Mouse (Mus musculus) ES-E14 (cell line): ENCODE results near the gene Zfp579. TPM values are rescaled to one million over a fixed set of nuclear protein-coding genes. Genes with fewer than 3 reads are reported as not detected.
A peak's percentile ranks its signal among the peaks of the same experiment; 100 is the strongest.

Experiments used
- DNase-seq: peaks from one replicate; pipeline ENCODE4 v3.0.0-alpha.2; 2013; ENCODE audit warnings: low read depth, low spot score
- H3K27ac ChIP-seq: 2 replicates; pipeline ENCODE4 v1.5.1; 2012; ENCODE audit warnings: low read depth, mild to moderate bottlenecking, low read length, moderate library complexity, mixed read lengths; ENCODE audit not compliant: poor library complexity, insufficient read depth, severe bottlenecking
- H3K36me3 ChIP-seq: 2 replicates; pipeline ENCODE4 v1.6.1; 2012; ENCODE audit warnings: mild to moderate bottlenecking, low read length, moderate library complexity, mixed read lengths; ENCODE audit not compliant: control insufficient read depth, poor library complexity, insufficient read depth, severe bottlenecking
- H3K4me1 ChIP-seq, 2 experiments: fragments of 150-350 bp in 1 of 2; sonication (generic) in 1 of 2; 2 replicates each; pipeline ENCODE4 v1.6.1; 2012; ENCODE audit warnings: low read length in 2 of 2, mild to moderate bottlenecking in 1 of 2, mixed read lengths in 1 of 2; ENCODE audit not compliant: control insufficient read depth in 2 of 2, insufficient read depth in 2 of 2, poor library complexity in 1 of 2
- H3K4me3 ChIP-seq, 2 experiments: fragments of 150-350 bp in 1 of 2; sonication (generic) in 1 of 2; 2 replicates each; pipeline ENCODE4 v1.5.1; 2012; ENCODE audit warnings: low read length in 2 of 2, low read depth in 1 of 2, mild to moderate bottlenecking in 1 of 2, mixed read lengths in 1 of 2; ENCODE audit not compliant: insufficient read depth in 1 of 2, poor library complexity in 1 of 2, severe bottlenecking in 1 of 2
- H3K9ac ChIP-seq: 2 replicates; pipeline ENCODE4 v1.6.1; 2012; ENCODE audit warnings: low read depth, mild to moderate bottlenecking, low read length, mixed read lengths; ENCODE audit not compliant: poor library complexity, insufficient read depth, severe bottlenecking
- H3K9me3 ChIP-seq: fragments of 150-350 bp; sonication (generic); 2 replicates; pipeline ENCODE4 v1.6.1; 2012; ENCODE audit warnings: low read depth, mild to moderate bottlenecking, low read length; ENCODE audit not compliant: control insufficient read depth, insufficient read depth
- CHD2 ChIP-seq: IDR thresholded peaks from 2 replicates; pipeline ENCODE4 v1.6.1; 2014; ENCODE audit warnings: mild to moderate bottlenecking, low read depth, low read length, inconsistent platforms
- HCFC1 ChIP-seq: IDR thresholded peaks from 2 replicates; pipeline ENCODE4 v1.6.1; 2012; ENCODE audit warnings: low read length, inconsistent platforms, borderline replicate concordance; ENCODE audit not compliant: insufficient read depth
- MAFK ChIP-seq: IDR thresholded peaks from 2 replicates; pipeline ENCODE4 v1.6.1; 2014; ENCODE audit warnings: mild to moderate bottlenecking, low read depth, low read length, inconsistent platforms; ENCODE audit not compliant: insufficient read depth
- ZC3H11A ChIP-seq: IDR thresholded peaks from 2 replicates; pipeline ENCODE4 v1.6.1; 2012; ENCODE audit warnings: low read depth, mild to moderate bottlenecking, inconsistent platforms, low read length, borderline replicate concordance
- ZNF384 ChIP-seq: IDR thresholded peaks from 2 replicates; pipeline ENCODE4 v1.6.1; 2012; ENCODE audit warnings: low read depth, low read length, inconsistent platforms
- in situ Hi-C, 2 experiments: fragments of 600-800 bp; cut with MboI; formaldehyde crosslinking; loops; one replicate each; pipeline ENCODE4 v1.15.1; 2025; ENCODE audit warnings: low sequenced_read_pairs in 2 of 2, inconsistent platforms in 1 of 2; ENCODE audit not compliant: unreplicated experiment in 2 of 2
- total RNA-seq: library from RNA; depleted of rRNA; stranded (reverse); fragments of 300-350 nt; gene quantifications from 2 replicates; pipeline ENCODE4 v1.2.3, GENCODE M21; 2012; rRNA removed

Gene Zfp579
- 2.9 and 3.4 TPM in 2 replicates for total RNA-seq

DNA sequence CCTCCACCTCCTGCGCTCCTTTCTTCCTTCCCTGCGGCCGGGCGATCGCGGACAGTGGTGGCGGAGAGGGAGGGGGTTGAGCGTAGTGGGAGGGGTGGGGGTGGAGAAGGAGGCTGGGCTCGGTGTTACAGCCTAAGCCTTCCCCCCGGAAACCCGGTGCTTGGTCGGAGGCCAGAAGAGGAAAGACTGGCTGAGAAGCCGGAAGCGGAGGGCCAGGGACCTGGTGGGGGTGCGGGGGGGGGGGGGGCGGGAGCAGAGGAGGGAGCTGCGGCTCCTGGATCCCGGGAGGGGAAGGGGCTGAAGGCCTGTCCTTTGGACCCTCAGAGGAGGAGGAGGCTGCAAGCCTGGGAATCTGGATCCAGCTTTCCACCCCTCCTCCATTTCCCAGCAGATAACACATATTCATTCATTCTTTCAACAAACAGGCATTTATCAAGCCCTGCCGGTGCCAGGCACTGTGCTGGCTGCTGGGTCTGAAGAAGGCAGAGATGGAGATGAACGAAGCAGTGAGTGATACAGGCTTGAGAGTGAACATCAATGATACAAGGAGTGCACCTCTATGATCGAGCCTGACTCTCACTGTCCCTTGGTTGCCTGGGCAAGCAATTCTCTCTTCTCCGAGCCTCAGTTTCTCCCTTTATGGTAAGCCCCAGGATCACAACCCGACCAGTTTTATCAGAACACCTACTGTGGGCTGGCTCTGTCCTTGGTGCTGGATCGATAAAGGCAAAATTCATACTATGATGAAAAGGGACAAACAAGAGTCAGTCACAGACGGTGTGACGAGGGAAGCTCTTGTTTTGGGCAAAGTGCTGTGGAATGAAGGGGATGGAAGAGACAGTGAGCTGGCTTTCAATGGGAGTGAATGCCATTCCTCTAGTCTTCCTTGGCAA is at the start of gene Zfp579:
Gene Zfp579 (minus strand): TSS at position 156 of the 893 bp plus-strand sequence.
- Histone ChIP-seq H3K36me3 (no peaks in the 10 kb centered on the region), H3K27ac (no peak within 1 kb of the TSS), H3K9me3 (no peaks in the 10 kb centered on the region), H3K9ac (peak within 1 kb of the TSS; percentile 72), H3K4me1 (peaks cover 0 to 3% of the 10 kb centered on the region in 2 experiments; a peak in 1 of 4 replicates), H3K4me3 (peak within 1 kb of the TSS; percentile 85 to 86)
- TF ChIP-seq ZNF384 (no peak), CHD2 (no peak), ZC3H11A (no peak), MAFK (no peak), HCFC1 (no peak)
- no peak for DNase-seq
- in situ Hi-C loops, result no loop called here

DNA sequence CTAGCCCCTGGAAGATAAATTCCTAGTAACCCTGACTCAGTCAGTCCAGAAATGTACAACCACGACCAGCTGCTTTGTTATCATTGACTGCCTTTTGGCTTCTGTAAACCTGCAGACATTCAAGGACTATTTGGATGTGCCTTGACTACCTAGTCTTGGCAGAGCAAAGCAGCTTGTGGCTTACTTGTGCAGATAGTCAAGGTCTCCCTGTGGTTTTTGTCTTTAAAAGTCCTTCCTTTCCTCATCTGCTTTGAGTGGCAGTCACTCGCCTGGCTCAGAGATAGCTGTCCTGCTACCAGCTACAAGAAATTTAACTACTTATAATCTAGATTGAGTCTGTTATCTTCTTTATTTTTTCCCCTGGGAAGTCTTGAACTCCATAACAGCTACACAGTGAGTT is 49.0 kb upstream of the Zfp579 start:
- Histone ChIP-seq H3K4me1 (no peaks in the 10 kb centered on the region), H3K9ac (no peak overlapping the region), H3K4me3 (no peak overlapping the region), H3K27ac (no peak overlapping the region), H3K36me3 (no peaks in the 10 kb centered on the region), H3K9me3 (no peaks in the 10 kb centered on the region)
- TF ChIP-seq ZC3H11A (no peak), CHD2 (no peak), ZNF384 (no peak), MAFK (no peak)
- no peak for DNase-seq
- in situ Hi-C loops, result no loop called here

DNA sequence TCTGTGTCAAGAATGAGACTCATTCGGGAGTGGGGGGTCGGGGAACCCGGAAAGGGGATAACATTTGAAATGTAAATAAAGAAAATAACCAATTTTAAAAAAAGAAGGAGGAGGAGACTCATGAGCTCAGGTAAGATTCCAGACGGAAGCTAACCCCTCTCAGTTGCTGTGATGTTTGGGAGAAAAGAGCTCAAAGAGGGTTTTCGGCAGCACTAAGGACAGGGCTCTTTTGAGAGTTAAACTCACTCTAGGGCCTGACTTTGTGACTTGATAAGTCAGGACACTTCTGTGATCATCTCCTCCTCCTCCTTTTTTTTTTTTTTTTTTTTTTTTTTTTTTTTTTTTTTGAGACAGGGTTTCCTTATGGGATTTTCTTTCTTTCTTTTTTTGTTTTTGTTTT is 43.0 kb upstream of the Zfp579 start:
- no peak overlapping the region for H3K27ac ChIP-seq
- no peak overlapping the region for H3K9ac ChIP-seq
- no peak for DNase-seq
- peak overlapping the region; percentile 89 to 94; a peak in 3 of 4 replicates for H3K4me3 ChIP-seq
- H3K9me3 ChIP-seq, result no peaks in the 10 kb centered on the region
- TF ChIP-seq CHD2, result no peak
- no peak for TF ChIP-seq HCFC1
- no peak for TF ChIP-seq ZNF384
- TF ChIP-seq ZC3H11A, result no peak
- no peak for TF ChIP-seq MAFK
- in situ Hi-C loops, result no loop called here
- no peaks in the 10 kb centered on the region for H3K36me3 ChIP-seq
- H3K4me1 ChIP-seq, result peaks cover 0 to 2% of the 10 kb centered on the region in 2 experiments; a peak in 1 of 4 replicates

DNA sequence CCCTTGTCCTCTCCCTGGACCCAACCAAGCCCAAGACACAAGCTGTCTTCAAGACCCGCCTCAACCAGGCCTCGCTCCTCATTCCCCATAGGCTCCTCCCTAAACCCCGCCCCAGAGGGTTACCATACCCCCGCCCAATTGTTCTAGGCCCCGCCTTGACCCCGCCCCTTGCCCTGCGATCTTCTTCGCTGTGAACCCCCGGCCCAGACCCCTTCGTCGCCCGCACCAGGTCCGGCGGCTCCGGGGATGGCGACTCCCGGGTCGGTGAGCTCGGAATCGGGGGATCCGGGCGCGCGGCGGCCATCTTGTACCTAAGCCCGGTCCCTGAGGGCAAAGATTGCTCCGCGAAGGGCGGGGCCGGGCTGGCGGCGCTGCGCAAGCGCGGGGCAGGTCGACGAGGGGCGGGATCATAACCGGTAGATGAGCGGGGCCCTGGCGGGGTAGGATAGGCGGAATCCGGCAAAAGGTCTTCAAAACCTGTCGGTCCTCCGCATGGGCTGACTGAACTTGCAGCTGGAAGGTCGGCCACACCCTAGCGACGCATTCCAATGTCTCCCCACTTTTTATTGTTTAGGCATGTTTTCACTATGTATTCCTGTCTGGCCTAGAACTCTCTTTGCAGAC is 42.3 kb upstream of the Zfp579 start, which contains the start of gene Zfp784:
Gene Zfp784 (minus strand): TSS at position 338 of the 624 bp plus-strand sequence.
- Histone ChIP-seq H3K4me3 (peak within 1 kb of the TSS; percentile 89 to 94), H3K27ac (peak within 1 kb of the TSS; percentile 81), H3K9ac (peak within 1 kb of the TSS; percentile 91), H3K36me3 (no peaks in the 10 kb centered on the region), H3K9me3 (no peaks in the 10 kb centered on the region), H3K4me1 (peaks cover 0 to 2% of the 10 kb centered on the region in 2 experiments; a peak in 1 of 4 replicates)
- no peak for TF ChIP-seq CHD2
- no peak for TF ChIP-seq ZNF384
- TF ChIP-seq HCFC1, result no peak
- no peak for TF ChIP-seq ZC3H11A
- TF ChIP-seq MAFK, result no peak
- in situ Hi-C loops, result no loop called here
- DNase-seq, result peak; percentile 88
